Mouse (Mus musculus) olfactory bulb, adult 2 months (tissue): Measurements from ENCODE around the gene Nr2f2.

ENCODE experiments used
- CTCF ChIP-seq: fragments of 200-500 bp; IDR thresholded peaks from 2 replicates; pipeline ENCODE4 v1.5.1; 2012; ENCODE audit warnings: low read depth, mild to moderate bottlenecking, low read length, moderate library complexity; ENCODE audit not compliant: insufficient read depth
- POLR2A ChIP-seq: fragments of 200-500 bp; IDR thresholded peaks from 2 replicates; pipeline ENCODE4 v1.6.1; 2012; ENCODE audit warnings: mild to moderate bottlenecking, low read depth, low read length, moderate library complexity; ENCODE audit not compliant: insufficient read depth

- TF ChIP-seq POLR2A: no peak
- no peak for TF ChIP-seq CTCF
Measured at GRCm38 (mm10) chr7:70380943-70381342, 14.4 kb upstream of the Nr2f2 start.
